Mouse (Mus musculus): ENCODE results near the gene Zfp667.
"Not testable (repeated sequence)": the region's sequence is repeated elsewhere in the genome, so short reads cannot be mapped to it uniquely, and the experiment has no call there.

The Zfp667 gene

GRCm38 (mm10) chr7:6300796-6301195 is 14.4 kb downstream of the Zfp667 start:
- in situ Hi-C loops (cut with MboI, MseI) = not testable (repeated sequence)

- in situ Hi-C loops (cut with MboI, MseI) = loop anchor here (5.0 kb wide), 1 partner anchor 38 kb away; no protein-coding TSS in a partner anchor
Observed at GRCm38 (mm10) chr7:6330458-6331232, 44.3 kb downstream of the Zfp667 start.

- in situ Hi-C loops (cut with MboI, MseI) = loop anchor here (5.0 kb wide), 1 partner anchor 39 kb away; no protein-coding TSS in a partner anchor
Observed at GRCm38 (mm10) chr7:6331233-6331956, 45.0 kb downstream of the Zfp667 start, which contains the start of gene Zfp583. Gene Zfp583 (minus strand): TSS chr7:6331285.

GRCm38 (mm10) chr7:6339865-6340264 is 53.5 kb downstream of the Zfp667 start:
- in situ Hi-C loops (cut with MboI, MseI) = no loop called here

GRCm38 (mm10) chr7:6343501-6344071 is 57.2 kb downstream of the Zfp667 start, which contains the start of gene Gm3854:
Gene Gm3854 (plus strand): TSS chr7:6343759.
- in situ Hi-C loops (cut with MboI, MseI) = no loop called here

GRCm38 (mm10) chr7:6344124-6344523 is 57.7 kb downstream of the Zfp667 start:
- in situ Hi-C loops (cut with MboI, MseI) = no loop called here
